Mouse (Mus musculus) right cerebral cortex, adult 18-20 months (tissue): ENCODE data around the gene Car12.
A peak's percentile ranks its signal among the peaks of the same experiment; 100 is the strongest.

Source experiments
- DNase-seq: peaks from one replicate; pipeline ENCODE4 v3.0.0; 2022; ENCODE audit warnings: mixed read lengths

Gene Car12

DNA sequence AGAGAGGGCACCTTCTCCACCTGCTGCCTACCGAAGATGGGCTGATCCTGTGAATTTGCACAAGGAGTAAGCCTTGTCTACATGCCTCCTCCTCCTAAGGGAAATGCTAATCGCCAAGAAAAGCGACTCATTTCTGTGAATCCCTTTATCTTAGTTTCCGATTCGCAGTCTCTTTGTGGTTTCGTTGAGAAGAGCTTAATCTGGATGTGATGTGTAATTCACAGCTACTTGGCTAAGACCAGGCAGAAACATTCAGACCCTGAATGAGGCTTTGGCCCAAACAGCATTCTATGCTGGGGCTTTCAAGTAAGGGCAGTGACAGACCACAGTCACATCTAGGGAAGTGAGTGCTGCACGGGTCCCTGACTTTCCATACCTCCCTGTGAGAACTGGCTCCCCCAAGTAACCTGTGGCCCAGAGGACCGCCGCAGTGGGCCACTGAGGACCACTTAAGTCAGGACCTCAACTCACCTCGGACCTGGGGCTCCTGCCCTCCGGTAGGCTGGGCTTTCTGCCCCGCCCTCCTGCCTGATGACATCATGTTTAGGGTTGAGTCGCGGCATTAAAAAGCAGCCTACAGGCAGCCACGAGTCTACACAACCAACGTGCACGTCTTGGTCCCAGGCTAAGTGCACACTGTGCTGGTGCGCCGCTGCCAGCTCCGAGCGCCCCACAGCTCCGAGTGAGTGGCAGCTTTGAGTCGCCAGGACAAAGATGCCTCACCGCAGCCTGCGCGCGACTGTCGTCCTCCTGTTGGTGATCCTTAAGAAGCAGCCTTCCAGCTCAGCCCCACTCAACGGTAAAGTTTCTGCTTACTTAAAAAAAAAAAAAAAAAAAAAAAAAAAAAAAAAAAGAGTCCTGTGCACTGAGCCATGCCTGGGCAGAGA is at the start of gene Car12:
Gene Car12, plus strand, starts transcription at position 552 of the 887 bp plus-strand sequence.
- no peak for DNase-seq

- no peak for DNase-seq
These were observed 49.7 kb upstream of the Car12 start for GRCm38 (mm10) chr9:66663764-66664163.

GRCm38 (mm10) chr9:66664561-66664960 is 48.9 kb upstream of the Car12 start:
- DNase-seq, result no peak

- no peak for DNase-seq
These were observed 47.3 kb upstream of the Car12 start for GRCm38 (mm10) chr9:66666153-66666552.

DNA sequence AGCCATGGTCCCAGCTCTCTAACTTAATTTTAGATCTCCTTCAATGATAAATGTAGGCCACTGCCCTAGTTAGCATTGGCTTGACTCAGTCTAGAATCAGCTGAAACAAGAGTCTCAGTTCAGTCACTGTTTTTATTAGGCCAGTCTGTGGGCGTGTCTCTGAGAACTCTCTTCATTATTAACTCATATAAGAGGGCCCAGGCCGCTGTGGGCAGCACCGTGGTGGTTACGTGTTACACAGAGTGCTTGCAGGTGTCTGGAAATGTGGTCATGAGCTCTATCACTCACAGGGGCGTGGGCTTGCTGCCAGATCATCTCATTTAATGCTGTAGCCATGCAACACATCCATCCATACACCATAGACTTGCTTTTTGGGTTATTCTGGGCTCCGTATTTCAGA is 46.4 kb upstream of the Car12 start:
- DNase-seq, result no peak

GRCm38 (mm10) chr9:66667868-66668267 is 45.6 kb upstream of the Car12 start:
- DNase-seq, result no peak

GRCm38 (mm10) chr9:66669561-66670078 is 43.9 kb upstream of the Car12 start:
- DNase-seq, result no peak

DNA sequence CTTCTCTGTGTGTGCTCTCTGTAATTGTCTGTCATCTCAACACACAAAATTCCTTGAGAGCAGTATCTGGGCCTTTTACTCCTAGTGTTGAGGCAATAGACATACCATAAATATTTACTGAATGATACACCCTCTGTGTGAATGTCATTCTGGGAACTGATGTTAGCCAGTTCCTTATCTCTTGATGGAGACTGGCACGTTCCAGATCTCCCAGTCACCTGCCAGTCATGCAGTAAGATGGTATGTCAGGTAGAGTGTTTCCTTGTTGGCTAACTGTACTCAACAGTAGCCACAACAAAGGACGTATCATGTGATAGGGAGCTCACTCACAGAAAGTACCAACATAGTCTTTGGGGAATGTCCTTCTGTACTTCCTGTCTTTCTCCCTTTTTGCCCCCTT is 39.7 kb upstream of the Car12 start:
- DNase-seq, result no peak

DNA sequence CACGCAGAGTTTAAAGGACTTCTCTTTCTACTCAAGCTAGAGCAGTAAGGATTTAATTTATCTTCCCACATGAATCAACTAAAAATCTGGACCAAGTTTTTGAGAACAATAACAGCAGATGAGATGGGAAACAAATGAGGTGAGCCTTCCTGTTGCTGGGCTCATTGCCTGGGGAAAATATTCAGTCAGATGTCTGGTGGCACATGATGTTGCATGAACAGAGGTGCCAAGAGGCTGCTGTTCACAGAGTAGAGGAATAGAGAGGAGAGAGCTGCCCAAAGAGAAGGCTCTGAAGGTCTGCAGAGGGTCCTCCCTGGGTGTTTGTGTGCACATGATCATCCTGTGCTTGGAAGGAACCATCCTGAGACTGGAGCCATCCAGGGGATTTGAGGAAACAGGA is 37.9 kb upstream of the Car12 start:
- DNase-seq, result no peak

GRCm38 (mm10) chr9:66680102-66680501 is 33.4 kb upstream of the Car12 start:
- no peak for DNase-seq

GRCm38 (mm10) chr9:66682822-66683221 is 30.7 kb upstream of the Car12 start:
- DNase-seq, result no peak

DNA sequence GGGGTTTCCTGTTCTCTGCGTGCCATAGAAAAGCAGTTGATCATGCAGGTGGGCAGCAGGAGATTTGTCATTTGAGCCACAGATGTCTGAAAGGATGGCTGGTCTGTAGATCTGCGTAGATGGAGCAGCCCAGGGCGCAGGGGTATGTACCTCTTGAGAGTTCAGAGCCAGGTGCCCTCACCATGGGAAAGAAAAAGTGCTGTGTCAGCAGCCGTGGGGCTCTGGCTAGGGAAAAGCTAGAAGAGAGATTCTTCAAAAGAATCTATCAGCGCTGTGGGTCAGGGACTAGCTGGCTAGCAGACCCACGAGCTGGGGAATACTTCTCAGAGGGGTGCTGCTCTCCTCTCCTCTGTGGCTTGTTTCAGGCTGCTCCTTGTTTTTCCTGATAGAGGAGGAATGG is 27.8 kb upstream of the Car12 start:
- no peak for DNase-seq

- no peak for DNase-seq
These were observed 25.8 kb upstream of the Car12 start for GRCm38 (mm10) chr9:66687713-66688112.

GRCm38 (mm10) chr9:66691683-66692305 is 21.7 kb upstream of the Car12 start:
- no peak for DNase-seq

GRCm38 (mm10) chr9:66697355-66698140 is 15.9 kb upstream of the Car12 start:
- DNase-seq, result no peak

DNA sequence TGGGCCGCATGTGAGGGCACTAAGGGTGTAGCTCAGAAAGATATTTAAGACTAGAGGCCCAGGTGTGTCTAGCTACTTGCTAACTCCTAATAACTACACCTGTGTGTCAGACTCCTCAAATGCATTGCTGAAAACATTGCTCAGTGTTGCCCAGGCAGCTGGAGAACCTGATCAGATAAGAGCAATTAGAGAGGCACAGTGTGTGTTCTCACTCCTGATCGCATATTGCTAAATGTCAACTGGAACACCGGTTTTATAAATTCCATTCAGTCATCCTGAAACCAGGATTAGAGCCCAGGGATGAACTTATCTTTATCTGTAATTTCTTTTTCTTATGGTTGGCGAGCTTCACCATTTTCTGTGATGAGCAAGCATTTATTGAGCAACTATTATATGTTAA is 13.7 kb upstream of the Car12 start:
- no peak for DNase-seq

DNA sequence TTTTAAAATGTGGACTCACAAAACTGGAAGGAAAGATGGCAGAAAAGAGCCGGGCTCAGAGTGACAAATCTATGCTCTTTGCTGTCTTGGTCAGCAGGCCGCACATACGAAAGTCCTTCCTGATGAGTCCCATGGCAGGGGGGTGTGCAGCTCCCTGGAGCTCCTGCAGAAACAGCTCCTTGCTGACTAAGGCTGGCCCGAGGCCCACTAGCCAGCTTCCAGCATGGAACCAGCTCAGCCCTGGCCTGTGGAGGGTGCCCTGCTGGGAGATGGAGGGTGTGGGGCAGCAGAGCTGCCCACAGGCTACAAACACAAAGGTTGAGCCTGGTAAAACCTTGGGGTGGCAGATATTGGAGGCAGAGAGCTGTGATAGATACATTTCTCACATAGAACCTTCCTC is 10.5 kb upstream of the Car12 start:
- no peak for DNase-seq

DNA sequence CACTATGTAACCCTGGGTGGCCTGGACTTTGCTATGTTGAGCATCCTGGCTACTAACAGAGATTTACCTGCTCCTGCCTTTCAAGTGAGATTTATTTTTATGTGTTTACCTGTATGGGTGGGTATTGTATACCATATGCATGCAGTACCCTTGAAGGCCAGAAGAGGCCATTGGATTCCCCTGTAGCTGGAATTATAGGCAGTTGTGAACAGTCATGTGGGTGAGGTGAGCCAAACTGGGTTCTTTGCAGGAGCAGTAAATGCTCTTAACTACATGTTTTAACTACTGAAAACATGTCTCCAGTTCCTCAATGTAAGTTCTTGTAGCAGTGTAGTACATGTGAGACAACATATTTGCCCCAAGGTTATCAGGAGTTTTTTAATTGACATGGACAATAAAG is 8.1 kb upstream of the Car12 start:
- DNase-seq, result no peak

- peak; percentile 63 for DNase-seq
These were observed 7.7 kb upstream of the Car12 start for GRCm38 (mm10) chr9:66705766-66706165.

GRCm38 (mm10) chr9:66708054-66708772 is 5.3 kb upstream of the Car12 start:
- no peak for DNase-seq

DNA sequence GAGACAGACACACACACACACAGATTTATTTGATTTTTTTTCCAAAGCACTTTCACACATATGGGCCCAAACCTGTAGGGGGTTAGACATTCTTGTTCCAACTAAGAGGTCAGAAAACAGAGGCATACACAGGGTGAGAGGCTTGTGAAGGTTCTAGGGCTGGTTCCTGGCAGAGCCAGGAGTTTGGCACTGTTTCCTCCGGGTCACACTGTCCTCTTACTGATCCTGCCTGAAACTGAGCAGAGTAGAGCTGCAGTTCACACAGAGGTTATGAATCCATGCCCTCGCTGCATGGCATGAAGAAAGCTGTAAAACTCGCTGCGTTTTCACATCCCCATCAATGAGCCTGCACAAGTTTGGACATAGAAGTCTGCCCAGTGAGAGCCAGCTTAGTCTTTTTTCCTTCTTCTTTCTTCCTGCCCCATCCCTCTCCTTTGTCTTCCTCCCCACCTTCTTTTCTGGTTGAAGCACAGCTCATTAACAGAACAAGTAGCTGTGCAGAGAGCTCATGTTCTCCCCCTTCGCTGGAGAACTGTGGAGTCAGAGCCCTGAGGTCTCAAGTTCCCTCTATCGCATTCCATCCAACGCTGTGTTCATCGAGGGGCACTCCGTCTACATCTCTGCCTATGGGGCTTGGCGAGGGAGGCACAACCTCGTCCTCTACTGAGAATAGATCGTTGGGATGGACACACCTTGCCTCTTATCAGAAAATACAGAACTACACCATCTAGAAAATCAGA is 4.5 kb upstream of the Car12 start:
- no peak for DNase-seq

DNA sequence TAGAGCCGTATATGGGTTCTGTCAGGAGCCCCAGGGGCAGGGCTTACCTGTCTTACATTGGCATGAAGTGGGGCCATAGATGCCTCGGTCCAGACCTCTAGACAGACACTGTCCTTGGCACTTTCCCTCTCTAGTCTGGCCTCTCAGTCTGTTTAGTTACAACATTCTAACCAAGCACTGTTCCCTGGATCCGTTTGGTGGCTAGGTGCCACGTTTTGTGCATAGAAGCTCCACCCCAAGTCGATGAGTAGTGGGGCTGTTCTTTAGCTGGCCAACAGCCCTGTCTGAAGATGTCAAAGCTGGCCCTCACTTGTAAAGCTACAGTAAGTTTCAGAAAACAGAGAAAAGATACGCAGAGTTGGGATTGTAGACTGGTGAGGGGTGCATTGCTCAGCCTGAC is 2.9 kb upstream of the Car12 start:
- DNase-seq, result no peak
